Mouse (Mus musculus) limb, embryonic 14.5 days (tissue): ENCODE data around the gene Onecut3. TPM values are rescaled to one million over a fixed set of nuclear protein-coding genes. Genes with fewer than 3 reads are reported as not detected.

Experiments used
- ATAC-seq: fragments of 200-750 bp; cut with Nextera tagmentation; 2 replicates; pipeline ENCODE4 v1.8.0; 2017; ENCODE audit warnings: low read depth, moderate number of reproducible peaks, moderate TSS enrichment; ENCODE audit not compliant: low FRiP score
- DNase-seq: peaks from one replicate; pipeline ENCODE4 v3.0.0-alpha.2; 2015; ENCODE audit warnings: low spot score
- H3K27ac ChIP-seq: fragments of 300-500 bp; sonication (generic); replicated peaks from 2 replicates; pipeline ENCODE4 v1.5.1; 2014; ENCODE audit warnings: low read depth, mild to moderate bottlenecking, low read length, moderate library complexity, mixed read lengths
- H3K27me3 ChIP-seq: fragments of 300-500 bp; sonication (generic); 2 replicates; pipeline ENCODE4 v1.6.1; 2014; ENCODE audit warnings: low read length, mixed read lengths; ENCODE audit not compliant: control insufficient read depth, insufficient read depth
- H3K36me3 ChIP-seq: fragments of 300-500 bp; sonication (generic); 2 replicates; pipeline ENCODE4 v1.6.1; 2014; ENCODE audit warnings: mild to moderate bottlenecking, low read length, moderate library complexity, mixed read lengths; ENCODE audit not compliant: control insufficient read depth, insufficient read depth
- H3K4me1 ChIP-seq: fragments of 300-500 bp; sonication (generic); 2 replicates; pipeline ENCODE4 v1.6.1; 2014; ENCODE audit warnings: antibody characterized with exemption, low read length, mixed read lengths; ENCODE audit not compliant: control insufficient read depth, insufficient read depth
- H3K4me2 ChIP-seq: fragments of 300-500 bp; sonication (generic); replicated peaks from 2 replicates; pipeline ENCODE4 v1.6.1; 2014; ENCODE audit warnings: low read depth, mild to moderate bottlenecking, low read length, moderate library complexity; ENCODE audit not compliant: severe bottlenecking
- H3K4me3 ChIP-seq: fragments of 300-500 bp; sonication (generic); replicated peaks from 2 replicates; pipeline ENCODE4 v1.5.1; 2014; ENCODE audit warnings: low read length
- H3K9ac ChIP-seq: fragments of 300-500 bp; sonication (generic); 2 replicates; pipeline ENCODE4 v1.6.1; 2014; ENCODE audit warnings: mild to moderate bottlenecking, low read depth, low read length, moderate library complexity; ENCODE audit not compliant: severe bottlenecking
- H3K9me3 ChIP-seq: fragments of 300-500 bp; sonication (generic); 2 replicates; pipeline ENCODE4 v1.6.1; 2016; ENCODE audit warnings: low read length; ENCODE audit not compliant: control insufficient read depth
- POLR2A ChIP-seq: fragments of 200-500 bp; IDR thresholded peaks from 2 replicates; pipeline ENCODE4 v1.8.0; 2012; ENCODE audit warnings: inconsistent platforms, mild to moderate bottlenecking, moderate library complexity, borderline replicate concordance; ENCODE audit not compliant: insufficient read depth, insufficient read length; ENCODE audit errors: extremely low read depth
- WGBS: fragments of 180-500 bp; shearing (Covaris S2); extraction: QIAGEN DNeasy Blood & Tissue Kit; methylation state at CpG from one replicate; pipeline ENCODE4 v1.1.7; 2014; 5-methylcytosine and 5-hydroxymethylcytosine counted together
- polyA plus RNA-seq, 2 experiments: library from polyadenylated mRNA; depleted of rRNA in 1 of 2; stranded (reverse) in 1 of 2; unstranded in 1 of 2; fragments of >200 nt; fragmentation: Nextera tagmentation in 1 of 2; extraction: Ambion mirVana in 1 of 2; gene quantifications; 2 replicates each; pipeline versions ENCODE4 v1.2.1 to v1.2.3; 2012 to 2014

The Onecut3 gene
- polyA plus RNA-seq, 2 experiments = 0.01 TPM; not detected in 1

DNA sequence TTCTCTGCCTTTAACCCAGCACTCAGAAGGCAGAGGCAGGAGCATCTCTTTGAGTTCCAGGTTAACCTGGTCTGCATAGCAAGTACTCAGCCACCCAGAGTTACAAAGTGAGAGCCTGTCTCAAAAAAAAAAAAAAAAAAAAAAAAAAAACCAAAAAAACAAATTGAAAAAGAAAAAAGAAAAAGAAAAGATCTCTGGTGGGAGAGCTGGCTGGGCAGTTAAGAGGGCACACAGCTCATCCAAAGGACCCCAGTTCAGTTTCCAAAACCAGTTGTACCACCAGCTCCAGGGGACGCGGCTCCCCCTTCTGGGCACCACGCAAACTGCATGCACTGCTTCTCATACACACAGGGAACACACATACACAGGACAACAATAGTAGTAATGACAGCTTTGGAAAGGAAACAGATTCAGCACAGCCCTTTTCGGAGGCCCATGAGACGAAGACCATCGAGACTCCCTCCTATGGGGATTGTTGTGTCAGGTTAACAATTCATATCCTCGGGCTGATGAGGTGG is 7.7 kb upstream of the Onecut3 start:
- 78% methylated on average over 7 of the region's 7 CpGs for WGBS
- Histone ChIP-seq H3K4me2 (no peak overlapping the region), H3K9ac (no peak overlapping the region), H3K9me3 (no peaks in the 10 kb centered on the region), H3K4me3 (no peak overlapping the region), H3K27ac (no peak overlapping the region), H3K4me1 (no peaks in the 10 kb centered on the region), H3K36me3 (no peaks in the 10 kb centered on the region), H3K27me3 (peaks cover 76% of the 10 kb centered on the region)
- DNase-seq = no peak
- TF ChIP-seq POLR2A = no peak
- ATAC-seq = no peak

GRCm38 (mm10) chr10:80490051-80490450 is 4.6 kb upstream of the Onecut3 start:
- Histone ChIP-seq H3K9me3 (no peaks in the 10 kb centered on the region), H3K4me2 (no peak overlapping the region), H3K4me3 (0 out of 2 replicates have a peak overlapping the region, but pooled peaks have one; percentile 3), H3K4me1 (peaks cover 7% of the 10 kb centered on the region), H3K27me3 (peaks cover 83% of the 10 kb centered on the region), H3K9ac (no peak overlapping the region), H3K36me3 (no peaks in the 10 kb centered on the region), H3K27ac (no peak overlapping the region)
- DNase-seq (no peak), ATAC-seq (no peak)
- no peak for TF ChIP-seq POLR2A
- WGBS = under 1% methylated on average over 22 of the region's 22 CpGs

DNA sequence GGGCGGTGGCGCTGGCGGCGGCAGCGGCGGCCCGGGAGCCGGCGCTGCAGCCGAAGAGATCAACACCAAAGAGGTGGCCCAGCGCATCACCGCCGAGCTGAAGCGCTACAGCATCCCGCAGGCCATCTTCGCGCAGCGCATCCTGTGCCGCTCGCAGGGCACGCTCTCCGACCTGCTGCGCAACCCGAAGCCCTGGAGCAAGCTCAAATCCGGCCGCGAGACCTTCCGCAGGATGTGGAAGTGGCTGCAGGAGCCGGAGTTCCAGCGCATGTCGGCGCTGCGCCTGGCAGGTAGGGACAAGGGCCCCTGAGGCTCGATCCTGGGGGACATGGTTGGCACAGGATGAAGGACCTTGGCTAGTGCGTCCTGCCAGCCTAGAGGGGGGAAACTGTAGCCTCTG is 1.3 kb downstream of the Onecut3 start:
- TF ChIP-seq POLR2A = no peak
- 0 out of 2 replicates have a peak overlapping the region, but pooled peaks have one; percentile 21 for H3K9ac ChIP-seq
- WGBS = under 1% methylated on average over 33 of the region's 35 CpGs
- peak overlapping the region; percentile 44 for H3K4me3 ChIP-seq
- peak overlapping the region; percentile 82 for H3K4me2 ChIP-seq
- H3K9me3 ChIP-seq = no peaks in the 10 kb centered on the region
- ATAC-seq (no peak), DNase-seq (no peak)
- H3K27me3 ChIP-seq = peaks cover 96% of the 10 kb centered on the region
- no peaks in the 10 kb centered on the region for H3K36me3 ChIP-seq
- peaks cover 14% of the 10 kb centered on the region for H3K4me1 ChIP-seq
- H3K27ac ChIP-seq = no peak overlapping the region

DNA sequence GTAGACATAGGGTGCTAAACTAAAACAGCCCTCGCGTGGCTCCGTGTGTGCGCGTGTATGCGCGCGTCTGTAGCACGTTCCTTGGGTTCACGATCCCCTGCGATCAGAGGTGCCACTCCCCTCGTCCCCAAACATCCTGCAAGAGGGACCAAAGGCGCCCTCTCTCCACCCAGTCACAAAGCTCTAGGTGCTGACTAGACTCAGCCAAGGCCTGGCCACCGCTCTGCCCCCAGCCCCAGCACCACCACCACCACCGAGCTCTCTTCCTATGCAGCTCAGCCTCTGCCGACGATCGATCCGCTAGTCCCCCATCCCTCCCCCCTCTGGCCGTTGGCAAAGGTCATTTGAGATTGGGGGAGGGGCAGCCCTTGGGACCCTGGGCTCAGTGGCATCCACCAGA is 1.8 kb downstream of the Onecut3 start:
- ATAC-seq (no peak), DNase-seq (no peak)
- Histone ChIP-seq H3K4me3 (peak overlapping the region; percentile 44; the same call in 1 of the 2 replicates), H3K9ac (no peak overlapping the region), H3K36me3 (no peaks in the 10 kb centered on the region), H3K9me3 (no peaks in the 10 kb centered on the region), H3K27me3 (peaks cover 96% of the 10 kb centered on the region), H3K4me2 (no peak overlapping the region), H3K4me1 (peaks cover 14% of the 10 kb centered on the region), H3K27ac (no peak overlapping the region)
- 0% methylated on average over 20 of the region's 20 CpGs for WGBS
- no peak for TF ChIP-seq POLR2A

DNA sequence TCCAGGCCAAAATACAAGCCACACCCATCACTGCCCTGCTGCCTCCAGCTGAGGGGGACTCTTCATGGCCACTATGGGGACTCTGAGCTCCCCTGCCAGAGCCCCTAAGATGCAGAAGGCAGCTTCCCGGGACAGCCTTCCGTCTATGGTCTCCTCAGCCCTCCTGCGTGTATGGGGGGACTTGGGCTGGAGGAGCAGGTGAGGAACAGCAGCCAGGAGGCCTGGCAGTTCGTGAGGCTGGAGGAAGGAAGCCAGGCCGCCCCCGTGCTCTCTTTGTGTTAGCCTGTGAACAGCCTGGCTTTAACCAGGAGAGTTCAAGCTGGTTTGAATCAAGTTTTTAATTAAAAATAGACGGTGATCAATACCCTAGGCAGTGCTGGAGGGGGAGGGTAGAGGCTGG is 7.7 kb downstream of the Onecut3 start:
- Histone ChIP-seq H3K4me1 (no peaks in the 10 kb centered on the region), H3K9ac (no peak overlapping the region), H3K27me3 (peaks cover 83% of the 10 kb centered on the region), H3K36me3 (no peaks in the 10 kb centered on the region), H3K4me2 (no peak overlapping the region), H3K27ac (no peak overlapping the region), H3K9me3 (no peaks in the 10 kb centered on the region), H3K4me3 (no peak overlapping the region)
- ATAC-seq (no peak), DNase-seq (no peak)
- TF ChIP-seq POLR2A = no peak
- 0% methylated on average over 7 of the region's 7 CpGs for WGBS
